Mouse (Mus musculus) G1E (cell line): Measurements from ENCODE around the gene Cxcr6. TPM values are rescaled to one million over a fixed set of nuclear protein-coding genes. Genes with fewer than 3 reads are reported as not detected.

Experiments
- ATAC-seq: 2 replicates; pipeline ENCODE4 v1.8.0; 2016; ENCODE audit warnings: mild to moderate bottlenecking; ENCODE audit not compliant: insufficient number of reproducible peaks, poor library complexity, low FRiP score, severe bottlenecking; ENCODE audit errors: extremely low read depth
- DNase-seq: peaks from one replicate; pipeline ENCODE4 v3.0.0; 2012; ENCODE audit warnings: low spot score
- H3K27me3 ChIP-seq: 2 replicates; pipeline ENCODE4 v1.6.1; 2012; ENCODE audit warnings: mild to moderate bottlenecking, low read length, inconsistent platforms; ENCODE audit not compliant: insufficient read depth
- H3K36me3 ChIP-seq: replicated peaks from 2 replicates; pipeline ENCODE3; 2012; ENCODE audit warnings: mild to moderate bottlenecking, inconsistent platforms
- H3K4me1 ChIP-seq: 2 replicates; pipeline ENCODE4 v1.6.1; 2012; ENCODE audit warnings: low read depth, low read length, inconsistent platforms, mixed read lengths; ENCODE audit not compliant: insufficient read depth
- H3K4me3 ChIP-seq: 2 replicates; pipeline ENCODE4 v1.5.1; 2012; ENCODE audit warnings: low read depth, mild to moderate bottlenecking, inconsistent platforms, low read length, moderate library complexity, mixed read lengths
- H3K9me3 ChIP-seq: replicated peaks from 2 replicates; pipeline ENCODE4 v1.6.1; 2012; ENCODE audit warnings: inconsistent platforms
- CTCF ChIP-seq: IDR thresholded peaks from 2 replicates; pipeline ENCODE4 v1.5.1; 2012; ENCODE audit warnings: low read depth, low read length, inconsistent platforms, mixed read lengths
- GATA1 ChIP-seq: IDR thresholded peaks from 2 replicates; pipeline ENCODE4 v1.6.1; 2012; ENCODE audit warnings: borderline replicate concordance, low read length, inconsistent platforms, mixed read lengths
- GATA2 ChIP-seq: IDR thresholded peaks from 2 replicates; pipeline ENCODE4 v1.6.1; 2012; ENCODE audit warnings: low read depth, low read length, inconsistent platforms, borderline replicate concordance
- POLR2AphosphoS5 ChIP-seq: IDR thresholded peaks from 2 replicates; pipeline ENCODE4 v1.6.1; 2012; ENCODE audit warnings: low read depth, low read length, inconsistent platforms; ENCODE audit not compliant: insufficient replicate concordance
- TAL1 ChIP-seq: conservative IDR thresholded peaks from 2 replicates; pipeline ENCODE4 v1.6.1; 2012; ENCODE audit warnings: low read depth, low read length, inconsistent platforms, mixed read lengths
- polyA plus RNA-seq: library from polyadenylated mRNA; stranded (reverse); fragments of >175 nt; gene quantifications from 2 replicates; pipeline ENCODE4 v1.2.3, GENCODE M21; 2012
- total RNA-seq, 2 experiments: library from RNA; stranded (forward) in 1 of 2; stranded (reverse) in 1 of 2; fragments of 200-1000 nt in 1 of 2; fragments of >200 nt in 1 of 2; fragmentation: Nextera tagmentation in 1 of 2; gene quantifications; 2 replicates each; pipeline ENCODE4 v1.2.3; 2014 to 2017

The Cxcr6 gene
- not detected in 2 replicates for total RNA-seq (2014; fragmentation: Nextera tagmentation)
- total RNA-seq (2017) = 0.12 and 0.27 TPM in 2 replicates
- not detected in 2 replicates for polyA plus RNA-seq

GRCm38 (mm10) chr9:123806267-123806666 is at the start of gene Cxcr6:
Gene Cxcr6, plus strand, starts transcription at chr9:123806475.
- Histone ChIP-seq H3K27me3 (no peaks in the 10 kb centered on the region), H3K36me3 (peaks cover 74% of the 10 kb centered on the region), H3K9me3 (no peaks in the 10 kb centered on the region), H3K4me1 (no peaks in the 10 kb centered on the region), H3K4me3 (no peak within 1 kb of the TSS)
- DNase-seq = no peak
- ATAC-seq = no peak
- no peak for TF ChIP-seq GATA2
- TF ChIP-seq POLR2AphosphoS5 = no peak
- no peak for TF ChIP-seq CTCF
- no peak for TF ChIP-seq GATA1
- TF ChIP-seq TAL1 = no peak

DNA sequence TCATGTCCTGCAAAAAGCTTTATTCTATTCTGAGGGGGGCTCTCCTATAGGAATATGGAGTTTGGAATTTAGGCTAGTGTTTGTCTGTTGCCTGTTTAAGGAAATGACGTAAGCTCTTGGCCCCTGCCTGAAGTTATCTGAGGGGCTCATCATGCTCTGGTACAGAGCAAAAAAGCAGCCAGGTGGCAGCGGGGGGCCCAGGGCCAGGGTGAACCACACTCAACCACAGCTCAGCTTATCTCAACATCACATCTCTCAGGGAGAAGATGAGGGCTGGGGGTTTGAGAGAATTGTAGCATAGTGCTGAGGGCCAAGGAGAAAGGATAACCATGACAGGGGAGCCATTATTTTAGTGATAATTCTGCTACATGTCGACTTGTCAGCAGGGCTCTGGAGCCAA is 49.5 kb upstream of the Cxcr6 start:
- DNase-seq (peak; percentile 7), ATAC-seq (no peak; the same call in 1 of the 2 replicates)

DNA sequence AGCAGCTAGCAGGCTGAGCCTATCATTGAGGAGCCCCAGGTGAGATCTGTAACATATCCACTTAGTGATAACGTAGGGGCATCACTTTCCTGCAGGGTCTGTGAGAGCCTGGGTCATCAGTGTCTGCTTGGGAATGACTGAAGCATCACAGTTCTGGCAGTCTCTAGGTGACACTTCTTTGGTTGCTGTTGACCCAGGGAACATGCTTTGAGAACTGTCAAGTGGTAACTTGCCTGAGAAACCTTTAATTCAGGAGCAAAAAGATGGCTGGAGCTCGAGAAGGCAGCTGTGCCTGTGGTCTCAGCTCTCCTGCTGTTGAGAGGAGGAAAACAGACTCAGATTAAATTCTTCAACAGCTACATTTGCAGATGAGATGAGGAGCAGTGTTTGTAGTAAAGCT is 48.9 kb upstream of the Cxcr6 start:
- no peak for TF ChIP-seq GATA2
- TF ChIP-seq GATA1 = no peak
- ATAC-seq (no peak), DNase-seq (no peak)
- no peaks in the 10 kb centered on the region for H3K27me3 ChIP-seq
- H3K4me1 ChIP-seq = peaks cover 36% of the 10 kb centered on the region
- H3K4me3 ChIP-seq = no peak overlapping the region
- no peaks in the 10 kb centered on the region for H3K36me3 ChIP-seq
- no peaks in the 10 kb centered on the region for H3K9me3 ChIP-seq

More for the DNA sequence above, 49.5 kb upstream of the Cxcr6 start:
- TF ChIP-seq CTCF (no peak), GATA2 (no peak), GATA1 (no peak), POLR2AphosphoS5 (no peak), TAL1 (no peak)
- Histone ChIP-seq H3K4me3 (no peak overlapping the region; the same call in 1 of the 2 replicates), H3K36me3 (no peaks in the 10 kb centered on the region), H3K4me1 (peaks cover 36% of the 10 kb centered on the region), H3K27me3 (no peaks in the 10 kb centered on the region), H3K9me3 (no peaks in the 10 kb centered on the region)

DNA sequence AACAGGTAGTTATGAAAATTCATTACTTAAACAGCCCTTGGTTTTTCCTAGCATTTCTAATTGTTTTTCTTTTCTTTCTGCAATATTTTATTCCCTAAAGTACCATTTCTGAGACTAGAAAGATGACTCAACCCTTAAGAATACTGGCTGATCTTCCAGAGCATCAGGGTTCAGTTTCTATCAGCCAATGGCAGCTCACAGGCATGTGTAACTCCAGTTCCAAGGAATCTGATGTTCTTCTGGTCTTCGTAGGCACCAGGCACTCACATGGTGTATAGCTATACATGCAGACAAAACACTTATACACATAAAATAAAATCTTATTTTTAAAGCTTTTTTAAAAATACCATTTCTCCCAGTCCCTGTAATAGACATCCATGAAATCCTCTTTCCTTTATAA is 48.1 kb upstream of the Cxcr6 start:
- Histone ChIP-seq H3K4me3 (no peak overlapping the region), H3K36me3 (no peaks in the 10 kb centered on the region), H3K9me3 (no peaks in the 10 kb centered on the region), H3K27me3 (no peaks in the 10 kb centered on the region), H3K4me1 (peaks cover 36% of the 10 kb centered on the region)
- no peak for ATAC-seq
- DNase-seq = no peak
- TF ChIP-seq GATA2 = no peak
- TF ChIP-seq POLR2AphosphoS5 = no peak
- TF ChIP-seq CTCF = no peak

DNA sequence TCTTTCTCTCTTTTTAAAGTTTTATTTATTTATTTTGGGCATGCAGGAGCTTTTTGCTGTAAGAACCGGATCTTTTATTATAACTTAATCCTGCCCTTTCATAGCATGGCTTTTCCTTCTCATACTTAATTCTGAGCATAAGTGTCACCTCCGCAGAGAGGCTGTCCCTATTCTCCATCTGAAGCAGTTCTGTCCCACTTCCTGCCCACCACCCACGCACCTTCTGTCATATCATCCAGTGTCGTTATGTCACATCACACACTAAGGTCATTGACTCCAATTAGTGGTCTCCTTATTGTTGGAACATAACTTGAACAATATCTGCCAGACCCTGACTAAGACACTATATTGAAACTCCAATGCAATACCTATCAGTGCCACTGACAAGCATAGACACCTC is 47.6 kb upstream of the Cxcr6 start:
- no peak for TF ChIP-seq CTCF
- no peak for TF ChIP-seq GATA1
- TF ChIP-seq GATA2 = no peak
- TF ChIP-seq TAL1 = no peak
- TF ChIP-seq POLR2AphosphoS5 = no peak
- no peak for ATAC-seq
- no peak for DNase-seq
- no peaks in the 10 kb centered on the region for H3K9me3 ChIP-seq
- no peak overlapping the region for H3K4me3 ChIP-seq
- H3K36me3 ChIP-seq = no peaks in the 10 kb centered on the region
- peaks cover 36% of the 10 kb centered on the region for H3K4me1 ChIP-seq
- no peaks in the 10 kb centered on the region for H3K27me3 ChIP-seq

- ATAC-seq = no peak
- Histone ChIP-seq H3K36me3 (no peaks in the 10 kb centered on the region), H3K9me3 (no peaks in the 10 kb centered on the region), H3K4me1 (peaks cover 37% of the 10 kb centered on the region), H3K27me3 (peaks cover 2% of the 10 kb centered on the region; the same call in 1 of the 2 replicates), H3K4me3 (no peak overlapping the region)
- TF ChIP-seq TAL1 (no peak), CTCF (no peak), POLR2AphosphoS5 (no peak), GATA1 (no peak), GATA2 (no peak)
- DNase-seq = no peak
These were observed 45.5 kb upstream of the Cxcr6 start for GRCm38 (mm10) chr9:123760806-123761205.

DNA sequence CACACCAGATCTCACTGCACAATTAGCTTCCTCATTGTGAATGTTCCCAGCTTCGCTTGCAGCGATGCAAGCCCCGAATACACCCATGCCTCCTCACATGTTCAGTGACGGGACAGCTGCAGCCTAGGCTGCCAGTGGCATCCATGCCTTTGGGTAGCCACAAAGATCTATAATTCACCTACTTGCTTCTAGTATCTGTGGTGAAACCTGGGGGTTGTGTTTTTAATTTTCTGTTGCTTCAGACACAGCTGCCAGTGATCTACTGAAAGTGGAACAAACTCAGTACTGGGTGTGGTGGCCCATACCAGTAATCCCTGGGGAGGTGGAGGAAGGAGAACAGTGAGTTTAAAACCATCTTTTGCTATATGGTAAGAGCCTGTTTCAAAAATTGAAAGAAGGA is 43.4 kb upstream of the Cxcr6 start:
- DNase-seq (no peak), ATAC-seq (no peak)
- Histone ChIP-seq H3K27me3 (peaks cover 10% of the 10 kb centered on the region), H3K4me3 (no peak overlapping the region), H3K4me1 (peaks cover 20% of the 10 kb centered on the region), H3K36me3 (no peaks in the 10 kb centered on the region), H3K9me3 (no peaks in the 10 kb centered on the region)
- no peak for TF ChIP-seq CTCF
- TF ChIP-seq GATA2 = no peak
- TF ChIP-seq GATA1 = no peak
- TF ChIP-seq TAL1 = no peak
- no peak for TF ChIP-seq POLR2AphosphoS5
